Mouse (Mus musculus) hindlimb bud, embryonic 11.5 days (tissue): Measurements from ENCODE around the gene Gm28079.
"Not testable (repeated sequence)": the region's sequence is repeated elsewhere in the genome, so short reads cannot be mapped to it uniquely, and the experiment has no call there.

Source experiments
- DNase-seq: peaks from one replicate; pipeline ENCODE4 v3.0.0-alpha.2; 2012; ENCODE audit warnings: low read depth, low spot score; ENCODE audit errors: extremely low spot score

The Gm28079 gene

GRCm38 (mm10) chrY:70014799-70015198, at the start of gene Gm28079:
Gm28079 (minus strand) TSS chrY:70014899.
- DNase-seq = not testable (repeated sequence)
